Mouse (Mus musculus) limb, embryonic 13.5 days (tissue): Measurements from ENCODE around the gene Slc16a12. TPM values are rescaled to one million over a fixed set of nuclear protein-coding genes. Genes with fewer than 3 reads are reported as not detected.
A peak's percentile ranks its signal among the peaks of the same experiment; 100 is the strongest.

ENCODE experiments used
- ATAC-seq: fragments of 200-750 bp; cut with Nextera tagmentation; 2 replicates; pipeline ENCODE4 v1.8.0; 2017; ENCODE audit warnings: low read depth, moderate number of reproducible peaks, moderate TSS enrichment; ENCODE audit not compliant: low FRiP score
- H3K27ac ChIP-seq: fragments of 300-500 bp; sonication (generic); 2 replicates; pipeline ENCODE4 v1.5.1; 2015; ENCODE audit warnings: inconsistent platforms, mild to moderate bottlenecking, moderate library complexity
- H3K27me3 ChIP-seq: fragments of 300-500 bp; sonication (generic); 2 replicates; pipeline ENCODE4 v1.6.1; 2015; ENCODE audit warnings: mild to moderate bottlenecking, inconsistent platforms
- H3K36me3 ChIP-seq: fragments of 300-500 bp; sonication (generic); 2 replicates; pipeline ENCODE4 v1.6.1; 2015; ENCODE audit warnings: inconsistent platforms, mild to moderate bottlenecking, moderate library complexity
- H3K4me1 ChIP-seq: fragments of 300-500 bp; sonication (generic); 2 replicates; pipeline ENCODE4 v1.6.1; 2015; ENCODE audit warnings: inconsistent platforms
- H3K4me2 ChIP-seq: fragments of 300-500 bp; sonication (generic); replicated peaks from 2 replicates; pipeline ENCODE4 v1.6.1; 2015; ENCODE audit warnings: inconsistent platforms, mild to moderate bottlenecking, moderate library complexity
- H3K4me3 ChIP-seq: fragments of 300-500 bp; sonication (generic); 2 replicates; pipeline ENCODE4 v1.5.1; 2015; ENCODE audit warnings: moderate library complexity, mild to moderate bottlenecking, inconsistent platforms
- H3K9ac ChIP-seq: fragments of 300-500 bp; sonication (generic); 2 replicates; pipeline ENCODE4 v1.6.1; 2015; ENCODE audit warnings: mild to moderate bottlenecking, inconsistent platforms
- H3K9me3 ChIP-seq: fragments of 300-500 bp; sonication (generic); 2 replicates; pipeline ENCODE4 v1.6.1; 2016; ENCODE audit warnings: inconsistent platforms
- WGBS: fragments of 180-500 bp; shearing (Covaris S2); methylation state at CpG from one replicate; pipeline ENCODE4 v1.1.7; 2015; 5-methylcytosine and 5-hydroxymethylcytosine counted together
- polyA plus RNA-seq: library from polyadenylated mRNA; unstranded; fragments of >200 nt; fragmentation: Nextera tagmentation; extraction: Ambion mirVana; gene quantifications from 2 replicates; pipeline ENCODE4 v1.2.1, GENCODE M21; 2015

The Slc16a12 gene
- polyA plus RNA-seq, 1 experiment from 2014 or later = 0.55 TPM

DNA sequence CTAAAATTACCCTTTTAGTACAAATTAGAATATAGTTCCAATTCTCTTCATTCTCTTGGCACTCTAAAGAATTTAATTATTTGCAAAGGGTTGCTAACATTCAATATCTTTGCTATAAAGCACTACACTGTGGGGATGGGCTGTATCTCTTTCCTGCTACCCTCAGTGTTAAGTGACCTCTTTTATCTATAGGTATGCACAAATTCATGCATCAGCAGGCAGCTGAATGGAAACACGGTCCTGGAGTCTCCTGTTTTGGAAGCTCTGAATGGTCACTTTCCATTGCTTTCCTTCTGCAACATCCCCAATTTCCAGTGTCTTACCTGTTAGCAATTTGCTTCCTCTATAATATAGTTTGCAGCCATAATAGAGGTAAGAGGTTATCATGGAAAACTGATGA is 48.2 kb downstream of the Slc16a12 start:
- Histone ChIP-seq H3K36me3 (no peaks in the 10 kb centered on the region), H3K9me3 (no peaks in the 10 kb centered on the region), H3K4me1 (no peaks in the 10 kb centered on the region), H3K9ac (no peak overlapping the region), H3K27ac (no peak overlapping the region), H3K4me2 (no peak overlapping the region), H3K27me3 (no peaks in the 10 kb centered on the region), H3K4me3 (no peak overlapping the region)
- ATAC-seq = no peak
- WGBS = 69% methylated on average over 1 of the region's 1 CpGs

- WGBS = 84% methylated on average over 3 of the region's 3 CpGs
- no peak overlapping the region for H3K4me2 ChIP-seq
- no peak for ATAC-seq
Measured at GRCm38 (mm10) chr19:34698432-34698831, 48.7 kb downstream of the Slc16a12 start.

GRCm38 (mm10) chr19:34697461-34697860 is 49.6 kb downstream of the Slc16a12 start:
- no peak for ATAC-seq
- H3K4me3 ChIP-seq = no peak overlapping the region
- no peak overlapping the region for H3K4me2 ChIP-seq
- no peaks in the 10 kb centered on the region for H3K27me3 ChIP-seq
- H3K27ac ChIP-seq = no peak overlapping the region
- no peaks in the 10 kb centered on the region for H3K9me3 ChIP-seq
- H3K4me1 ChIP-seq = no peaks in the 10 kb centered on the region
- no peak overlapping the region for H3K9ac ChIP-seq
- 63% methylated on average over 2 of the region's 2 CpGs for WGBS
- no peaks in the 10 kb centered on the region for H3K36me3 ChIP-seq

More at GRCm38 (mm10) chr19:34698432-34698831, 48.7 kb downstream of the Slc16a12 start:
- H3K27me3 ChIP-seq = no peaks in the 10 kb centered on the region
- no peaks in the 10 kb centered on the region for H3K36me3 ChIP-seq
- H3K9ac ChIP-seq = no peak overlapping the region
- no peak overlapping the region for H3K27ac ChIP-seq
- H3K9me3 ChIP-seq = no peaks in the 10 kb centered on the region
- no peaks in the 10 kb centered on the region for H3K4me1 ChIP-seq
- H3K4me3 ChIP-seq = no peak overlapping the region

DNA sequence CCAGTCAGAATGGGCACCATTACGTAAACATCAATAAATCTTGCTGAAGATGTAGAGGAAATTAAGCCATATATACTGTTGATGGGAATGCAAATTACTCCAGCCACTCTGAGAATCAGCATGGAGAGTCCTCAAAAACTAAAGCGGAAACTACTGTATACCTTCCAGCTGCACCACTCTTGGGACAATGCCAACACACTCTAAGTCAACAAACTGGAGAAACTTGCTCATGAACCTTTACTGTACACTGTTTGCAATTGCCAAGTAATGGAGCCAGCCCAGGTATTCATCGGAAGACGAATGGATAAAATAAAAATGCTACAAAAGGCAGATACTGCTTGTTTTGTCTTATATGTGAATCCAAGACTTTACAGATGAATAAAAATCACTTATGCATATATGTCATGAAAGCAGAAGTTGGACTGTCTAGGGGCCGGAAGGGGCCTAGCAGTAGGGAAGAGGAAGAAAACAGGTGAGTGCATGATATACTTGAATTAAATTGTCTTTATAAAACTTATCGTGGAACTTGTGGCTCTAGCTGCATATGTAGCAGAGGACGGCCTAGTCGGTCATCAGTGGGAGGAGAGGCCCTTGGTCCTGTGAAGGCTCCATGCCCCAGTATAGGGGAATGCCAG is 50.6 kb downstream of the Slc16a12 start:
- Histone ChIP-seq H3K9ac (no peak overlapping the region), H3K36me3 (no peaks in the 10 kb centered on the region), H3K4me3 (no peak overlapping the region), H3K27me3 (no peaks in the 10 kb centered on the region), H3K4me1 (no peaks in the 10 kb centered on the region), H3K9me3 (no peaks in the 10 kb centered on the region), H3K27ac (no peak overlapping the region), H3K4me2 (no peak overlapping the region)
- WGBS = 88% methylated on average over 8 of the region's 8 CpGs
- ATAC-seq = no peak

DNA sequence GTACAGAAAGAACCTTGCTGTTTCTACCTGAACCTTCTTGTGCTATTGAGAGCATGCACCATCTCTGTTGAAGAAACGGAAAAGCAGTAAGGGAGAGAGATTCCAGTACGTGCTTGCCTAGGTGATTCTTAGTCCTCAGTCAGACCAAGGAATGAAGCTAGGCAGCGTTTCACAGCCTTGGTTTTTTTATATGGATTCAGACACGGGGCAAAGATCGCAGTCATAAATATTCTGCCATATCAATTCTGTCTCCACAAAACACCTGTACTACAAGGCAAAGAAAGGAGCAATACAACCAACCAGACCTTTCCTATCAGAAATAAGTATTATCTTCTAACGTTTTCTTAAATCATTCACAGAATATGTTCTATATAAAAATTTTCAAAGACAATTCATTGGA is 55.7 kb downstream of the Slc16a12 start:
- Histone ChIP-seq H3K9ac (no peak overlapping the region), H3K4me1 (no peaks in the 10 kb centered on the region), H3K27ac (no peak overlapping the region), H3K36me3 (no peaks in the 10 kb centered on the region), H3K27me3 (no peaks in the 10 kb centered on the region), H3K4me2 (no peak overlapping the region), H3K9me3 (no peaks in the 10 kb centered on the region), H3K4me3 (no peak overlapping the region)
- 78% methylated on average over 6 of the region's 6 CpGs for WGBS
- no peak for ATAC-seq

- WGBS = 93% methylated on average over 1 of the region's 1 CpGs
- Histone ChIP-seq H3K4me1 (no peaks in the 10 kb centered on the region), H3K36me3 (no peaks in the 10 kb centered on the region), H3K4me3 (no peak overlapping the region), H3K4me2 (no peak overlapping the region), H3K27ac (no peak overlapping the region), H3K9me3 (no peaks in the 10 kb centered on the region), H3K27me3 (no peaks in the 10 kb centered on the region), H3K9ac (no peak overlapping the region)
- no peak for ATAC-seq
Measured at GRCm38 (mm10) chr19:34685530-34685929, 61.6 kb downstream of the Slc16a12 start.

DNA sequence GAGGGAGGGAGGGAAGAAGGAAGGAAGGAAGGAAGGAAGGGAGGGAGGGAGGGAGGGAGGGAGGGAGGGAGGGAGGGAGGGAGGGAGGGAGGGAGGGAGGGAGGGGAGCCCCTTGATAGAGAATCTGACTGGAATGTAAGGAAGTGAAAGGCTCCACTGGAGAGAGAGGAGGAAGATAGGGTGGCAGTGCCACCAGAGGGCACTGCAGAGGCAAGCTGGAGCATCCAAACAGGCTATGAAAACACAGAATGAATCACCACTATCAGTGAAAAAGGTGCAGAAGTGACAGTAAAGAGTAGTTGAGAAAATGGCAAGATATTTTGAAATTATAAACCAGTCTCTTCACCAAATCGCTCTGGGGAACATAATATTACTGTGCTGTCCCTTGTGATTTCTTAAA is 62.2 kb downstream of the Slc16a12 start:
- no peaks in the 10 kb centered on the region for H3K36me3 ChIP-seq
- no peak for ATAC-seq
- no peak overlapping the region for H3K4me2 ChIP-seq
- H3K9me3 ChIP-seq = no peaks in the 10 kb centered on the region
- no peaks in the 10 kb centered on the region for H3K4me1 ChIP-seq
- no peak overlapping the region for H3K27ac ChIP-seq
- no peak overlapping the region for H3K9ac ChIP-seq
- no peak overlapping the region for H3K4me3 ChIP-seq
- WGBS = 54% methylated on average over 1 of the region's 1 CpGs
- H3K27me3 ChIP-seq = no peaks in the 10 kb centered on the region

- Histone ChIP-seq H3K9me3 (no peaks in the 10 kb centered on the region), H3K4me1 (no peaks in the 10 kb centered on the region), H3K4me2 (no peak overlapping the region), H3K36me3 (no peaks in the 10 kb centered on the region), H3K27me3 (no peaks in the 10 kb centered on the region), H3K4me3 (no peak overlapping the region), H3K9ac (no peak overlapping the region), H3K27ac (no peak overlapping the region)
- no peak for ATAC-seq
- 86% methylated on average over 4 of the region's 4 CpGs for WGBS
Measured at GRCm38 (mm10) chr19:34678428-34678827, 68.7 kb downstream of the Slc16a12 start.

GRCm38 (mm10) chr19:34673476-34673875 is 73.6 kb downstream of the Slc16a12 start:
- Histone ChIP-seq H3K4me3 (no peak overlapping the region), H3K9me3 (no peaks in the 10 kb centered on the region), H3K9ac (no peak overlapping the region), H3K36me3 (no peaks in the 10 kb centered on the region), H3K27me3 (no peaks in the 10 kb centered on the region), H3K4me1 (no peaks in the 10 kb centered on the region), H3K27ac (no peak overlapping the region), H3K4me2 (no peak overlapping the region)
- ATAC-seq = no peak
- WGBS = 87% methylated on average over 7 of the region's 7 CpGs

- Histone ChIP-seq H3K36me3 (no peaks in the 10 kb centered on the region), H3K27ac (no peak overlapping the region), H3K27me3 (no peaks in the 10 kb centered on the region), H3K9ac (no peak overlapping the region), H3K4me3 (no peak overlapping the region), H3K4me1 (no peaks in the 10 kb centered on the region), H3K4me2 (no peak overlapping the region), H3K9me3 (no peaks in the 10 kb centered on the region)
- ATAC-seq = no peak
- 1% methylated on average over 5 of the region's 5 CpGs for WGBS
Measured at GRCm38 (mm10) chr19:34666127-34666526, 81.0 kb downstream of the Slc16a12 start.

- no peak overlapping the region for H3K27ac ChIP-seq
- ATAC-seq = no peak
- WGBS = 41% methylated on average over 5 of the region's 5 CpGs
- H3K27me3 ChIP-seq = no peaks in the 10 kb centered on the region
- H3K9me3 ChIP-seq = no peaks in the 10 kb centered on the region
- H3K36me3 ChIP-seq = no peaks in the 10 kb centered on the region
- no peak overlapping the region for H3K9ac ChIP-seq
- H3K4me2 ChIP-seq = peak overlapping the region; percentile 53
- peak overlapping the region; percentile 32; the same call in 1 of the 2 replicates for H3K4me3 ChIP-seq
- H3K4me1 ChIP-seq = no peaks in the 10 kb centered on the region
Measured at GRCm38 (mm10) chr19:34662740-34663139, 84.3 kb downstream of the Slc16a12 start.

GRCm38 (mm10) chr19:34662067-34662507 is 85.0 kb downstream of the Slc16a12 start:
- Histone ChIP-seq H3K4me2 (peak overlapping the region; percentile 53), H3K4me1 (no peaks in the 10 kb centered on the region), H3K27ac (no peak overlapping the region), H3K4me3 (peak overlapping the region; percentile 32), H3K9ac (no peak overlapping the region), H3K27me3 (no peaks in the 10 kb centered on the region), H3K9me3 (no peaks in the 10 kb centered on the region), H3K36me3 (no peaks in the 10 kb centered on the region)
- peak; percentile 92 for ATAC-seq
- 15% methylated on average over 13 of the region's 13 CpGs for WGBS
